Mouse (Mus musculus) thymus, postnatal 10 days (tissue): ENCODE measurements around the gene Tcl1b5.
A peak's percentile ranks its signal among the peaks of the same experiment; 100 is the strongest.
"Not testable (repeated sequence)": the region's sequence is repeated elsewhere in the genome, so short reads cannot be mapped to it uniquely, and the experiment has no call there.

Experiments used
- DNase-seq, 2 experiments: peaks; one replicate each; pipeline ENCODE4 v3.0.0; 2021; ENCODE audit warnings: low spot score in 2 of 2

Tcl1b5 gene

GRCm38 (mm10) chr12:105176044-105176443, at the start of gene Tcl1b5:
TSS of gene Tcl1b5 (plus strand) at chr12:105176344.
- DNase-seq = not testable (repeated sequence)

- DNase-seq = no peak
These were observed 49.6 kb upstream of the Tcl1b5 start for GRCm38 (mm10) chr12:105126516-105126915.

DNA sequence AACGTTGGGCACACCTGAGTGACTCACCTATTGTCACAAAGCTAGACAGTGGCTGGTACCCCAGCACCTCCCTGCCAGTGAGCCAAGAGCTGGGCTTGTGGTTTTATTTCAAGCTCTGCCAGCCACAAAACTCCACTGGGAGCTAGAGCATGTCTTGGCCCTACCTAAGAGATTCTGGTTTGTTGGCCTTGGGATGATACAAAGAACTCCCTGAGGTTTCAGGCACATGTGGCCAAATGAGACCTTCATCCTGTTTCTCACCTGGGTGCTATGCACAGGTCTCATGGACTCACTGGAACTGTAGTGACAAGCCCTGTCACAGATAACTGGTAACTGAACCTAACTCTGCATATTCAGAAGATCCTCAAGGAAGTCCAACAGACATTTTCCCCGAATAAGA, 48.5 kb upstream of the Tcl1b5 start:
- no peak for DNase-seq

GRCm38 (mm10) chr12:105129494-105130205, 46.5 kb upstream of the Tcl1b5 start:
- DNase-seq = not testable (repeated sequence)

GRCm38 (mm10) chr12:105134167-105134566, 42.0 kb upstream of the Tcl1b5 start:
- DNase-seq = not testable (repeated sequence)

- not testable (repeated sequence) for DNase-seq
These were observed 41.3 kb upstream of the Tcl1b5 start for GRCm38 (mm10) chr12:105134826-105135225.

- DNase-seq = not testable (repeated sequence)
These were observed 38.4 kb upstream of the Tcl1b5 start for GRCm38 (mm10) chr12:105137729-105138128.

DNA sequence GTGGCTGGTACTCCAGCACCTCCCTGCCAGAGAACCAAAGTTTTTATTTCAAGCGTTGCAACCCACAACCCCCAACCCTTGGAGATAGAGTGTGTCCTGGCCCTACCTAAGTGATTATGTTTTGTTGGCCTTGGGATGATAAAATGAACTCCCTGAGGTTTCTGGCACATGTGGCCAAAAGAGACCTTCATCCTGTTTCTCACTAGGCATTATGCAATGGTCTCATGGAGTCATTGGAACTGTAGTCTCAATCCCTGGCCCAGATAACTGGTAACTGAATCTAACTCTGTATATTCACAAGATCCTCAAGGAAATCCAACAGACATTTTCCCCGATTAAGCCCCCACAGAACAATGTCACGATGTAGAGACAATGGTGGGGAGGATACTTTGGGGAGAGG, 33.0 kb upstream of the Tcl1b5 start:
- no peak for DNase-seq

DNA sequence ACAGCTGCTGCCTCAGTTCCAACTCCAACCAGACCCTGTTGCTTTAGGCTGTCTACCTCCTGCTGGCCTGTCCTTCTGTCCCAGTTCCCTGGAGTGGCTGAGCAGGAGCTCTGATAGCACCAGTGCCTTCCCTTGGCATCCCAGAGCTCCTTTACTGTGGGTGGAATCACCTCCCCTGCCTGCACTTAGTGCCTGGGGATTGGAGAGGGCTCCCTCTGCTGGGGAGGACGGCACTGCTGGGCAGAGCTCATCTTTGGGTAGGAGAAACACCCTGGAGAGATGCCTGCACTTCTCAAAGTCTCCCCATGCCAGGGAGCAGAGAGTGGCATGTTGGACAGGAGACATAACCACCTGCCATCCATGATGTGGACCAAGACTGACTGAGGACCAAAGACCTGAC, 31.2 kb upstream of the Tcl1b5 start:
- not testable (repeated sequence) for DNase-seq

- no peak for DNase-seq
These were observed 30.4 kb upstream of the Tcl1b5 start, which contains the start of gene Tcl1b2 for GRCm38 (mm10) chr12:105145714-105146113. TSS of gene Tcl1b2 (plus strand) at chr12:105146014.

DNA sequence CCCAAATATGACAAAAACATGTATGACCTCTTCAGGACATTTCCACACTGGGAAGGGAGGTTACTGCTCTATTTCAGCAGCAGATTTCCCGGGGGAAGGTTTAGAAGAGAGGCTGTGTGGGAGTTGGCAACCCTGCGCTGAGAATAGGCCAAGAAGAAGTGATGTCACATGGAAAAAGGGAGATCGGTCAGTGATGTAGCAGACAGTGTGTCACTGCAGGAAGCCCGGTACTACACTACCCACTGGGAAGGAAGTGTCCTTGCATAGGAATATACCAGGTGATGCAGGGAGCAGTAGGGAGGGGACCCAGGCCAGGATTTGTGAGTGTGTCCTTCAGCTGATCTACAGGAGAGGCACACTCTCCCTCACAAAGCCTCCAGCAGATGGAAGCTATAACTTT, 20.9 kb upstream of the Tcl1b5 start:
- DNase-seq = not testable (repeated sequence)

GRCm38 (mm10) chr12:105158842-105159241, 17.3 kb upstream of the Tcl1b5 start:
- no peak for DNase-seq

GRCm38 (mm10) chr12:105159390-105159789, 16.8 kb upstream of the Tcl1b5 start, which contains the start of gene Tcl1b1:
TSS of gene Tcl1b1 (plus strand) at chr12:105159690.
- no peak for DNase-seq

DNA sequence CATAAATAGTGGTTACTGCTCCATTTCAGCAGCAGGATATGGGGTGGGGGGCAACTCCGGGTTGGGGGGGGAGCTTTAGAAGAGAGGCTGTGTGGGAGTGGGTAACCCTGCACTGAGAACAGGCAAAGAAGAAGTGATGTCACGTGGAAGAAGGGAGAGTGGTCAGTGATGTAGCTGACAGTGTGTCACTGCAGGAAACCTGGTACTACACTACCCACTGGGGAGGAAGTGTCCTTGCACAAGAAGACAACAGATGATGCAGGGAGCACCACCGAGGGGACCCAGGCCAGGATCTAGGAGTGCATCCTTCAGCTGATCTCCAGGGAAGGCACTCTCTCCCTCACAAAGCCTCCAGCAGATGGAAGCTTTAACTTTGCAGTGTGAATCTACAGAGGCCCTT, 9.4 kb upstream of the Tcl1b5 start:
- no peak for DNase-seq

- no peak for DNase-seq
These were observed 2.8 kb upstream of the Tcl1b5 start for GRCm38 (mm10) chr12:105173366-105173765.

DNA sequence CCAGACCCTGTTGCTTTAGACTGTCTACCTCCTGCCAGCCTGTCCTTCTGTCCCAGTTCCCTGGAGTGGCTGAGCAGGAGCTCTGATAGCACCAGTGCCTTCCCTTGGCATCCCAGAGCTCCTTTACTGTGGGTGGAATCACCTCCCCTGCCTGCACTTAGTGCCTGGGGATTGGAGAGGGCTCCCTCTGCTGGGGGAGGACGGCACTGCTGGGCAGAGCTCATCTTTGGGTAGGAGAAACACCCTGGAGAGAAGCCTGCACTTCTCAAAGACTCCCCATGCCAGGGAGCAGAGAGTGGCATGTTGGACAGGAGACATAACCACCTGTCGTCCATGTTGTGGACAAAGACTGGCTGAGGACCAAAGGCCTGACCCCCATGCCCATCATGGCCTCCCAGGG, 1.8 kb upstream of the Tcl1b5 start:
- DNase-seq = peak; percentile 9 to 62

GRCm38 (mm10) chr12:105181040-105181644, 5.0 kb downstream of the Tcl1b5 start:
- DNase-seq = not testable (repeated sequence)

- peak in 1 of 2 experiments; percentile 7 for DNase-seq
These were observed 12.8 kb downstream of the Tcl1b5 start for GRCm38 (mm10) chr12:105188980-105189379.

DNA sequence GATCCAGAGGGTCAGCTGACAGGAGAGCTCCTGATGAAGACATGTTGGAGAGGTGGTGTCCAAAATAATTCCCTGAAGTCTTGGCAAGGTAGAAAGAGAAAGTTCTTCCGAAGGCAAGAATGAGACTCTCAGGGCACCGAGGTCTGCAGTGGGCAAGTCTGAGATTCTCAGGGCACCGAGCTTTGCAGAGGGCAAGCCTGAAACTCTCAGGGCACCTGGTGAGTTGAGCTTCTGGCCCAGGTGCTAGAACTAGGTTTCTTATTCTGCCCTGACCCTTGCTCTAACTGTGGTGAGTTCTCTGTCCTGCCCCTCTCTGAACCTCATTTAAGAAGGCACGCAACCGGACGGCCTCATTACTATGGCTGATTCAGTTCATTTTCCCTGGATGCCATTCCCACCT, 14.6 kb downstream of the Tcl1b5 start, which contains the start of gene Tcl1b3:
TSS of gene Tcl1b3 (plus strand) at position 301 of the 400 bp plus-strand sequence.
- DNase-seq = not testable (repeated sequence)

DNA sequence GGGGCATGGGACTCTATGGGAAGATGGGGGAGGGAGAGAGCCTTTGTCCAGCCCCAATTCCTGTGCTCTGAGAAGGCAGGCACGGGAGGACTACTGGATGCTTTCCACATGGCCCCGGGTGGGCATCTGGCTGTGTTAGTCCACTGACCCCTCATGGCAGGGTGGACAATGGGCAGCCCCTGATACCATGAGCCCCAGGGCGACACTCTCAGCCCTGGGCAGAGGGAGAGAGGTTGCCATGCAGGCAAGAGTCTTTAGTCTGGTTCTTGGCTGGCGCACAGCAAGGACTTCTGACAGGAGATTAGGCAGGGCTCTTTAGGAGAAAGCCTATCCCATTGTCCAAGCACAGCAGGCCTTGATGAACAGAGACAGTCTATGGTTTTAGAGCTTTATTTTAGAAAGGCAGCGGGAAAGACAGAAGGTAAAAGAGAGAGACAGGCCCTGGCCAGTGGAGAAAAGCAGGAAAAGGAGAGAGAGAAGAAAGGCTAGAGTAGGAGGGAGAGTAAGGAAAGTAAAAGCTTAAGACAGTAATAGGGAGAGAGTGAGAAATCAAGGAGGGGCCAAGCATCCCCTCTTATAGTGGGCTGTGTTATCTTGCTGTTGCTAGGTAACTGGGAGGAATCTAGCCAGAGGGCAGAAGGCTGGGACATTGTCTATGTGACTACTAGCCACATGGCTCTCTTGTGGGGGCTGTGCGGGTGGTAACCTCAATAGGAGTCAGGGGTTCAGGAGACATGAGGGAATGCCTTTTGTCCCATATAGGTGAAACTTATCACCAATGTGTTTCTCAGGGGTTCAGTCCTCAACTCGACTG, 23.7 kb downstream of the Tcl1b5 start:
- not testable (repeated sequence) for DNase-seq

DNA sequence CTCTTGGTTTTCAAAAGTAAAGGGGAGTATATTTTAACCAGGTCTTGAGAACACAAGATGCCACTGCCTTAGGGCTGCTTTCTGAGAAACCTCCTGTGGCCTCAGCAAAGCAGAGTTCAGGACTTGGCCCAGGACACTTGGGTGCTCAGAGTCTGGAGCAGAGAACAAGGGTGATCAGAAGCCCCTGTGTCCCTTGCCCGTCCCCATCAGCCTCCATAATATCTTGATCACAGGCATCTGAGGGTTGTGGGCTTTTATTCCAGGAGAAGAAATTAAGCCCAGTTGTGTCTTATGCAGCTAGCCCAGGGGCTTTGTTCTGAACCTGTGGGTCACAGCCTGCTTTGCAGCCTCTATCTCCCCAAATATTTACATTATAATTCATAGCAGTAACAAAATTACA, 25.5 kb downstream of the Tcl1b5 start, which contains the start of gene Tcl1b4:
TSS of gene Tcl1b4 (plus strand) at position 301 of the 400 bp plus-strand sequence.
- DNase-seq = not testable (repeated sequence)

DNA sequence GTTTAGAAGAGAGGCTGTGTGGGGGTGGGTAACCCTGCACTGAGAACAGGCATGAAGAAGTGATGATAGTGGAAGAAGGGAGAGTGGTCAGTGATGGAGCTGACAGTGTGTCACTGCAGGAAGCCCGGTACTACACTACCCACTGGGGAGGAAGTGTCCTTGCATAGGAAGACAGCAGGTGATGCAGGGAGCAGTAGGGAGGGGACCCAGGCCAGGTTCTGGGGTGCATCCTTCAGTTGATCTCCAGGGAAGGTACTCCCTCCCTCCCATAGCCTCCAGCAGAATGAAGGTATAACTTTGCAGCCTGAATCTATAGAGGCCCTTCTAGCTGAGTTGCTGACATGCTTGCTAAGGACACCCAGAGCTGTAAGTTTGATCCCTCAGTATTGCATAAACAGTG, 30.9 kb downstream of the Tcl1b5 start:
- DNase-seq = no peak
